Mouse (Mus musculus): ENCODE results near the gene Nme2.
"Not testable (repeated sequence)": the region's sequence is repeated elsewhere in the genome, so short reads cannot be mapped to it uniquely, and the experiment has no call there.

The Nme2 gene

GRCm38 (mm10) chr11:93965391-93965790 is 9.3 kb upstream of the Nme2 start:
- DNase-seq = no peak

- DNase-seq = no peak
Measured at GRCm38 (mm10) chr11:93963013-93963412, 7.0 kb upstream of the Nme2 start.

- DNase-seq = no peak
Measured at GRCm38 (mm10) chr11:93961482-93961881, 5.4 kb upstream of the Nme2 start.

- DNase-seq = no peak
Measured at GRCm38 (mm10) chr11:93957746-93958145, 1.7 kb upstream of the Nme2 start.

- DNase-seq = no peak
Measured at GRCm38 (mm10) chr11:93957031-93957555, 1.0 kb upstream of the Nme2 start.

- DNase-seq = peak; percentile 76
Measured at GRCm38 (mm10) chr11:93955256-93956150, 556 bp downstream of the Nme2 start.

GRCm38 (mm10) chr11:93954738-93955255 is 1.3 kb downstream of the Nme2 start:
- DNase-seq = no peak

GRCm38 (mm10) chr11:93952376-93952775 is 3.7 kb downstream of the Nme2 start:
- DNase-seq = no peak

- DNase-seq = no peak
Measured at GRCm38 (mm10) chr11:93950045-93950444, 6.0 kb downstream of the Nme2 start.

- no peak for DNase-seq
Measured at GRCm38 (mm10) chr11:93948887-93949567, 7.0 kb downstream of the Nme2 start.

- no peak for DNase-seq
Measured at GRCm38 (mm10) chr11:93944986-93945385, 11.1 kb downstream of the Nme2 start.

GRCm38 (mm10) chr11:93940906-93941305 is 15.2 kb downstream of the Nme2 start:
- DNase-seq = no peak

GRCm38 (mm10) chr11:93929106-93929505 is 27.0 kb downstream of the Nme2 start:
- no peak for DNase-seq

- DNase-seq = not testable (repeated sequence)
Measured at GRCm38 (mm10) chr11:93915019-93915418, 41.0 kb downstream of the Nme2 start.

GRCm38 (mm10) chr11:93911603-93912002 is 44.5 kb downstream of the Nme2 start:
- no peak for DNase-seq

GRCm38 (mm10) chr11:93908829-93909228 is 47.2 kb downstream of the Nme2 start:
- no peak for DNase-seq

GRCm38 (mm10) chr11:93907839-93908238 is 48.2 kb downstream of the Nme2 start:
- DNase-seq = no peak

- DNase-seq = no peak
Measured at GRCm38 (mm10) chr11:93906834-93907233, 49.2 kb downstream of the Nme2 start.

Data from cerebellum, adult 8-10 months (tissue).